Mouse (Mus musculus): ENCODE data around the gene Mylk2. TPM values are rescaled to one million over a fixed set of nuclear protein-coding genes. Genes with fewer than 3 reads are reported as not detected.

Gene Mylk2
- total RNA-seq, 1 experiment from 2014 or later: not detected

DNA sequence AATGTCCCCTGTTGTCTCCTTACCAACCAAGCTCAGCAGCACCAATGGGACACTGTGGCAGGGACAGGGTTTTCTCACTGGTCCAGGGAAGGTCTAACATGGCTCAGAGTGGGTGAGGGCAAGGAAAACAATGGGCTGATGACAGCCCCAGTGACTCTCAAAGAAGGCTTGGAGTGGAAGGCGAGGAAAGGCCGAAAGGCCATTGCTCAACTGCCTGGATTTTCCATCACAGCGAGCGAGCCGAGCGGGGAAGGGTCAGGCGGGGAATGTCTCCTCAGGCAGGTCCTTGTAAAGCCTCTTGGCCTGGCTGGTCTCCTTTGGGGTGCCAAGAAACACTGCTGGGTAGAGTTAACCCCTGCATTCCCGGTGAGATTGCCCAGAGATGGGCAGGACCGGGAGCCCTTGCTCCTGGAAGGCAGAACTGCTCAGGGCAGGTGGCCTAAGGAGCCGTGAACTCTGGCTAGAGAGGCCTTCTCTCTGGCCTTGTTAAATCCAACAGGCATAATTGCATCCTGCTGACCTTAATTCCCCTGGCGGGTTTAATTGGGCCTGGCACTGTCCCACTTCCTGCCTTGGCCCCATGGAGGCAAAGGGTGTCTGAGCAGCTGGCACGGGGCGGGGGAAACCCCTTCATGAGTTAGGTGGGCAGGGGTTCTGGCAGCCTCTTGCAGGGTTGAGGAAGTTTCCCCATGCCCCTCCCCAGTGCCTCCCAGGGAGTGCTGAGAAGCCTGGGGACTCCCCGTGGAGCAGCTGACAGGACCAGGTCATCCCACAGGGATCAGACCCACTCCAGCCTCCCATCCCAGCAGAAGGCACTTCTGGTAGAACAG, 3.8 kb upstream of the Mylk2 start:
- no peak for ATAC-seq (replicated peaks in 1 of 2; ENCODE audit: insufficient read depth in 1 of 2, low FRiP score in 2 of 2, low TSS enrichment in 1 of 2, low read depth in 1 of 2, poor library complexity in 2 of 2, severe bottlenecking in 2 of 2)

- ATAC-seq (replicated peaks in 1 of 2; ENCODE audit: insufficient read depth in 1 of 2, low FRiP score in 2 of 2, low TSS enrichment in 1 of 2, low read depth in 1 of 2, poor library complexity in 2 of 2, severe bottlenecking in 2 of 2): no peak
Measured at GRCm38 (mm10) chr2:152909848-152910247, 1.3 kb upstream of the Mylk2 start.

DNA sequence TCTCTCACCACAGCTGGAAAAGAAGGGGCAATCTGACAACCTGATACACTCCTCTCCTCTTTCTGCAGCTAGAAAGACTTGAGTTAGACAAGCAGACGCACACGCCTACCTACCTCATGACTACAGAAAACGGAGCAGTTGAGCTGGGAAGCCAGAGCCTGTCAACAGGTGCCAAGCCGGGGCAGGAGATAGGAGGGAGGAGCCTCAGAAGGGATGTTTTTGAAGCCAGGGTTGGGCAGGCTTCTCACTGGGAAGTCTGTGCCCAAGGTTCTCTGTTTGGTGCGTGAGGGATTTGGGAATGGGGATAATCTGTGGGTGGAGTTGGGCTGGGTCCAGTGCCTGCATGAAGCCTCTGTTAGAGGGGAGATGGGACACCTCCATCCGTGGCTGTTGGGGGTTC, 280 bp downstream of the Mylk2 start:
- no peak for ATAC-seq (replicated peaks in 1 of 2; ENCODE audit: insufficient read depth in 1 of 2, low FRiP score in 2 of 2, low TSS enrichment in 1 of 2, low read depth in 1 of 2, poor library complexity in 2 of 2, severe bottlenecking in 2 of 2)

GRCm38 (mm10) chr2:152913471-152913870, 2.3 kb downstream of the Mylk2 start:
- ATAC-seq (replicated peaks in 1 of 2; ENCODE audit: insufficient read depth in 1 of 2, low FRiP score in 2 of 2, low TSS enrichment in 1 of 2, low read depth in 1 of 2, poor library complexity in 2 of 2, severe bottlenecking in 2 of 2): no peak

DNA sequence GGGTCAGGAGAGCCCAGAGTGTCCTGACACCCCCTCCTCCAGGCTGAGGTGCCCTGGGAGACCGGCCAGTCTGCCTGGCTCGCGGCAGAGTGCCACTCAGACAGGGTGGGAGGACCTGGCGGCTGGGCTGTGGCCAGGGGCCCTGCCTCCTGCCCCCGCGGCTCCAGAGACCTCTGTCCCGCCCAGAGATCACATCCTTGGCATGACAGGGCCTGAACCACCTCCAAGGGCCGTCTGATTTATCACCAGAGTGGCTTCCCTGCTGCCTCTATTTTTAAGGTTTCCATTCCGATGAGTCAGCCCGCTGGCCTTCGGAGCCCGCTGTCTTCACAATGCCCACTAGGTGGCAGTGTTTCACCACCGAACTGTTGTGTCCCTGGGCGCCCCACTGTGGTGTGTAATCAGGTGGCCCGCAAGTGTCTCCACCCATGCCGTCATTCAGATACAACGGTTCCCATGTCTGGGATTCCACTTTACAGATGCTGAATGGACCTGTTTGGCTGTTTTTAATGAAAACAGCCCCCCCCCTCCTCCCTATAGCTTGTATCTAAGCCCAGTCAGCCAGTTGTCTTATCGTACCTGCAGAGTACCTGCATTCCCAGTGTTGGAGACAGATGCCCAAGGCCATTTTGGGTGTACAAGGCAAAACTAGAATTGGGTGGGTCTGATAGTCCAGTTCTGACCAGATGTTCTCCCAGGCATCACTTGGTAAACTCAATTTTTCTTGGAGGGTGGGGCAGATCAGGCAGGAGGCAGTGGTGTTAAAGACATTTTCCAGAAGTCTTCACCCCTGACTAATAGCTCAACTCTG, 3.4 kb downstream of the Mylk2 start:
- peak; percentile 84 to 89 for ATAC-seq (replicated peaks in 1 of 2; ENCODE audit: insufficient read depth in 1 of 2, low FRiP score in 2 of 2, low TSS enrichment in 1 of 2, low read depth in 1 of 2, poor library complexity in 2 of 2, severe bottlenecking in 2 of 2)

GRCm38 (mm10) chr2:152915453-152915852, 4.3 kb downstream of the Mylk2 start:
- no peak for ATAC-seq (replicated peaks in 1 of 2; ENCODE audit: insufficient read depth in 1 of 2, low FRiP score in 2 of 2, low TSS enrichment in 1 of 2, low read depth in 1 of 2, poor library complexity in 2 of 2, severe bottlenecking in 2 of 2)

DNA sequence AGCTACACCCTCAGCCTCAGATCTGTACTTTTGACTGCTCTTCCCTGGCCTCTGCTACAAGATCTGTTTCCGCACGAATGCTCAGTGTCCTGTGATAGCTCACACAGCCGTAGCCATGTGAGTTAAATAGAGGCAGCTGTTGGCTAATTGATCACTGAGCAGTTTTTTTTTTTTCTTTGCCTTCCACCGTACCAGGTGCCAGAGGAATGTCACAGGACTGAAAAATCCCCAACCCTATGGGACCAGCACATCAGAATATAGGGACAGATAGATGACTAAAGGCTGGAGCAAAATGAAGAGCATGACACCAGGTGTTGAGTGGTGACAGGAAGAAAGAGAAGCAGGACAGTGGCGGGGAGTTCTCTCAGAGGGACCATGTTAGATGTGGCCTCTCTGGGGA, 5.0 kb downstream of the Mylk2 start:
- ATAC-seq (replicated peaks in 1 of 2; ENCODE audit: insufficient read depth in 1 of 2, low FRiP score in 2 of 2, low TSS enrichment in 1 of 2, low read depth in 1 of 2, poor library complexity in 2 of 2, severe bottlenecking in 2 of 2): no peak

DNA sequence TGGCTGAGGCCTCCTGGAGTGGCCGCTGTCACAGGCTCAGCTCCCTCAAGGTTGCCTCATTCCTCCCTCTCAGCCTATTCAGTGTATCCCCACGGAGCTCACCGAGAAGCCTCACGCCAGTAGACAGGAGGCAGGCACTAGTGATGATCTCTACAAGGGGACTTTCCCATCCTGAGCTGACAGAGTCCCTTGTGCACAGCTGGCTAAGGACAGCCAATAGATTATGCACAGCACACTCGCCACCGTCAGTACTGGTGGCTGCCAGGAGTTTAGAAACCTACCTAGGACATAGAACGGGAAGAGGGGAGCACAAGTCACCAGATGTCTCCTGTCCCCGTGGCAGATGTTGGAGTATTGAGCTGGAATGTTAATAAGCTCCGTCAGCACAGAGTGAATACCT, 6.5 kb downstream of the Mylk2 start:
- no peak for ATAC-seq (replicated peaks in 1 of 2; ENCODE audit: insufficient read depth in 1 of 2, low FRiP score in 2 of 2, low TSS enrichment in 1 of 2, low read depth in 1 of 2, poor library complexity in 2 of 2, severe bottlenecking in 2 of 2)

DNA sequence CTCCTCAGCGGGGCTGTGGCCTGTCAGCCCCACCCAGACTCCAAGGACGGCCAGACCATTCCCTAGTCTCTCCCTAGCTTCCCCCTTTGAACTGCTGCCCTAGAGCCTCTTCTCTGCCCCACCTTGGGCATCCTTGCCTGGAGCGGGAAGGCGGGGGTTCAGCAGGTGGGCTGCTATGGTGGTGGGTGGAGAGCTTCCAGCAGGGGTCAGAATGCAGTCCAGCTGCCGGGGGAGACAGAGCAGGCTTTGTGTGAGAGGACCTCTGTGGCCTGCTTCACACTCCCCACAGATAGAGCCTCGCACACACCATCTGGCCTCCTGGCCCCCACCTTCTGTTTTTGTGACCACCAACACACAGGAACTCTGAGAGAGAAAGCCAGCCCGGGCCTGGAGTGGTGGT, 11.2 kb downstream of the Mylk2 start:
- no peak for ATAC-seq (replicated peaks in 1 of 2; ENCODE audit: insufficient read depth in 1 of 2, low FRiP score in 2 of 2, low TSS enrichment in 1 of 2, low read depth in 1 of 2, poor library complexity in 2 of 2, severe bottlenecking in 2 of 2)

- ATAC-seq (replicated peaks in 1 of 2; ENCODE audit: insufficient read depth in 1 of 2, low FRiP score in 2 of 2, low TSS enrichment in 1 of 2, low read depth in 1 of 2, poor library complexity in 2 of 2, severe bottlenecking in 2 of 2): no peak
Measured at GRCm38 (mm10) chr2:152923621-152924020, 12.5 kb downstream of the Mylk2 start.

DNA sequence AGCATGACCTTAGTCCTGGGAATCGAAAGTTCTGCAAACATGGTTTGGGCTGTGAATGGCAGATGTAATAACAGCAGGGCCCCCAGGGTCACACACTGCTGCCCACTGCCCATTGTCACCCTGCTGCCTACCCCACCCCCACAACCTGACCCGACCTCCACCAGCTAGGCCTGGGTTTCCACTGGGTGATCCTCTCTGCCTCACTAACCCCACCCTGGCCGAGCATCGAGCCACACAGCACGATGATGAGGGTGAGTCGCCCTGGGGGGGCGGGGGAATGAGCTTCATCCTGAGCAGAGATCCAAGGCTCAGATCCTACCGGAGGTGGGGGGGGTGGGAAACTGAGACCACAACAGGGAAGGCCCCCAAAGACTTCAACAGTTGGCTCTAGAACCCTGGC, 13.0 kb downstream of the Mylk2 start:
- no peak for ATAC-seq (replicated peaks in 1 of 2; ENCODE audit: insufficient read depth in 1 of 2, low FRiP score in 2 of 2, low TSS enrichment in 1 of 2, low read depth in 1 of 2, poor library complexity in 2 of 2, severe bottlenecking in 2 of 2)

- ATAC-seq (replicated peaks in 1 of 2; ENCODE audit: insufficient read depth in 1 of 2, low FRiP score in 2 of 2, low TSS enrichment in 1 of 2, low read depth in 1 of 2, poor library complexity in 2 of 2, severe bottlenecking in 2 of 2): no peak
Measured at GRCm38 (mm10) chr2:152924543-152924942, 13.4 kb downstream of the Mylk2 start.

DNA sequence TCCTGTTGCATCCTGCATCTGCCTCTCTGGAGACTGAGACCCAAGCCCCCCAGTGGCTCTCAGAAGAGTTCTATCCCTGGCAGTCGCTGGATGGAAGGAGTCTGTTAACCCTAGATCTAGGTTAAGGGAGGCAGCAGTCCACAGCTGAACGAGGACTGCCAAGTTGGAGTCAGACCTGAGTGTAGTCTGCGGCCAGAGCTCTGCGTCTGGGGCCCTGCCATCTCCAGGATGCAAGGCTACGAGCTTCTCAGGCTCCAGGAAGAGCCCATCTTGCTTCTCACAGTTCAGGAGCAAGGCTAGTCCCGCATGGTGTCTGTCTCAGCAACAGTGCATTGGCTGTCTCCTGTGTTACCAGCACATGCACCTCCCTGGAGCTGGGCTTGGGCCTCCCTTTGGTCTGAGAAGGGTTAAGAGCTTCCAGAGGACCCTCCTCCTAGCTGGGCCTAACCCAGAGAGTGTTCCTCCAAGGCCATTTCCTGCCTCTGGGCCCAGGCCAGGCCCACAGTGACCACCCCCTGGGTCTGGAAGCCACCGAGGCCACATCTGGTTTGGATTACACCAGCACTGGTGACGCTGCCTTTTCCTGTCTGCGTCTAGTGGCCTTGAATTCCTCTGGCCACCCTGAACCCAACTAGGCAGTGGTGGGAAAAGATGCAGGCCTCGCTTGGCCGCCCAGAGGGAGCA, 14.2 kb downstream of the Mylk2 start:
- peak; percentile 4 to 33; a peak in 1 of 4 replicates for ATAC-seq (replicated peaks in 1 of 2; ENCODE audit: insufficient read depth in 1 of 2, low FRiP score in 2 of 2, low TSS enrichment in 1 of 2, low read depth in 1 of 2, poor library complexity in 2 of 2, severe bottlenecking in 2 of 2)

GRCm38 (mm10) chr2:152926896-152927295, 15.7 kb downstream of the Mylk2 start:
- no peak for ATAC-seq (replicated peaks in 1 of 2; ENCODE audit: insufficient read depth in 1 of 2, low FRiP score in 2 of 2, low TSS enrichment in 1 of 2, low read depth in 1 of 2, poor library complexity in 2 of 2, severe bottlenecking in 2 of 2)

- ATAC-seq (replicated peaks in 1 of 2; ENCODE audit: insufficient read depth in 1 of 2, low FRiP score in 2 of 2, low TSS enrichment in 1 of 2, low read depth in 1 of 2, poor library complexity in 2 of 2, severe bottlenecking in 2 of 2): no peak
Measured at GRCm38 (mm10) chr2:152927371-152927770, 16.2 kb downstream of the Mylk2 start.

DNA sequence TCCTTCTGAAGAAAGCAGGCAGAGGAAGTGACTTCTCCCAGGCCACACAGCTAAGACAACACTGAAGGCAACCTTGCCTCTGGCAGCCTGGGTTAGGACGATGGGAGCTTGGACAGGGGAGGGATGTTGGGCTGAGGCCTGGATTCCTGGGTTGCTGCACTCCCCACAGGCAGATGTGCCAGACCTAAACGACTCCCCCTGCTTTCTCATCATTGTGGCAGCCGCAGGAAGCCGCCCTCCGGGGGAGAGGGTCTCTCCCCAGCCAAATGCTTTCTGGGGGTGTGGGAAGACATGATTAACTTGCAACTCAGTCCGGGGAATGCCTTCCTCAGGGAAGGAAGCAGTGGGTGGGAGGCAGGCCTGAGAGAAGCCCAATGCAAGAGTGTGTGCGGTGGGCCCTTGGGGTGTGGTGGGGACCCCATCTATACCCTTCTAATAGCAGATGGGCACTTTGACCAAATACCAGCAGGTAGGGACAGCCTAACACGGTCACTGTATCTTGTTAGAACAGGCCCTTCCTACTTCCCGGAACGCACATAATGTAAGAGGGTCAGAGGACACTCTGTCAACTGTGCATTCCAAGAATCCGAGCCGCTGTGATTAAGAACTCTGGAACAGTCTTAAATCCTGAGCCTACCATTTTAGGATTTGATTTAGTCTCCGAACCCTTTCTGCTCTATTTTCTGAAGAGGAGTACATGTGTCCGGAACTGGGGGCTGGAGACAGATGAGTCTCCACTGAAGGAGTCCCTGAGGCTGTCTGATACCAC, 17.3 kb downstream of the Mylk2 start:
- no peak for ATAC-seq (replicated peaks in 1 of 2; ENCODE audit: insufficient read depth in 1 of 2, low FRiP score in 2 of 2, low TSS enrichment in 1 of 2, low read depth in 1 of 2, poor library complexity in 2 of 2, severe bottlenecking in 2 of 2)

GRCm38 (mm10) chr2:152928988-152929370, 17.8 kb downstream of the Mylk2 start:
- no peak for ATAC-seq (replicated peaks in 1 of 2; ENCODE audit: insufficient read depth in 1 of 2, low FRiP score in 2 of 2, low TSS enrichment in 1 of 2, low read depth in 1 of 2, poor library complexity in 2 of 2, severe bottlenecking in 2 of 2)
